34 mouse cellular contexts compared by ENCODE assay signal in the genomic region with DNA sequence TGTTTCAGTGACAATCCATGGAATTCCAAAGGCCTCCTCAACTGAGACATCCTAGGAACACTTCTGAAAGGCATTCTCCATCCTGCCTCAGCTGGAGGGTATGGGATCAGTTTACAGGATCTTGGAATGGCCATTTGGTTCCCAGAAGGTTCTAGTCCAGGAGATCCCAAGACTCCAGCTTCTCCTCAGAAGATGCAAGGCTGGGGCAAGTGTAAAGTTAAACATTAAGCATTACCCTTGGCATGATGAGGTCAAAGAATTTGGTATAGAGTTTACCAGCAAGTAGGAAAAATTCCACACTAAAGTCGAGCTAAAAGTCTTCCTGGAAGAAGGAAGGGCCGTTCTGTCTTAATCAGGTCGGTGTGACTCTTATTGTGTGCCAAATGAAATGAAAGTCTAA. TPM values are rescaled to one million over a fixed set of nuclear protein-coding genes. Genes with fewer than 3 reads are reported as not detected.
DNase-seq lines count a peak whose midpoint lies in the region; ATAC-seq and TF ChIP-seq lines count a peak whose summit lies in the region.
"Had no signal": no experiment of that assay in that cellular context is flagged by ENCODE, and none has a peak within 500 bp of the region (broad histone marks: within the 10 kb centered on the region; RNA-seq: fewer than 3 reads in every experiment).

No protein-coding gene starts in this region.

- H3K27ac ChIP-seq in kidney, adult 2 months (ENCODE audit: insufficient read depth, low read depth, low read length): peak overlapping the region; percentile 98
- H3K27ac ChIP-seq in kidney, embryonic 14.5 days (ENCODE audit: low read depth, low read length): no peak overlapping the region
- H3K27ac ChIP-seq in liver, postnatal 0 days (ENCODE audit: low read depth): peak overlapping the region; percentile 83; the same call in 1 of the 2 replicates
- no peak overlapping the region for H3K27ac ChIP-seq in liver, embryonic 11.5 days (ENCODE audit: low read depth, low read length)
- H3K27ac ChIP-seq: embryonic facial prominence, embryonic 10.5 days; embryonic facial prominence, embryonic 13.5 days; forebrain, embryonic 12.5 days; forebrain, embryonic 15.5 days; heart, embryonic 15.5 days; hindbrain, embryonic 10.5 days; hindbrain, embryonic 13.5 days had no signal

- no peaks in the 10 kb centered on the region for H3K9me3 ChIP-seq in kidney, embryonic 14.5 days (ENCODE audit: control insufficient read depth, low read length)
- H3K9me3 ChIP-seq in liver, postnatal 0 days (ENCODE audit: low read length): no peaks in the 10 kb centered on the region
- no peaks in the 10 kb centered on the region for H3K9me3 ChIP-seq in liver, embryonic 11.5 days (ENCODE audit: control insufficient read depth, low read length)
- H3K9me3 ChIP-seq: embryonic facial prominence, embryonic 10.5 days; embryonic facial prominence, embryonic 13.5 days; forebrain, embryonic 12.5 days; forebrain, embryonic 15.5 days; heart, embryonic 12.5 days; heart, embryonic 15.5 days; hindbrain, embryonic 10.5 days; hindbrain, embryonic 13.5 days had no signal

- H3K9ac ChIP-seq in kidney, embryonic 14.5 days (ENCODE audit: low read depth, low read length): no peak overlapping the region
- H3K9ac ChIP-seq in liver, postnatal 0 days (replicated peaks): no peak overlapping the region
- no peak overlapping the region for H3K9ac ChIP-seq in liver, embryonic 11.5 days (ENCODE audit: low read depth, low read length)
- H3K9ac ChIP-seq: embryonic facial prominence, embryonic 13.5 days; forebrain, embryonic 12.5 days; forebrain, embryonic 15.5 days; heart, embryonic 12.5 days; heart, embryonic 15.5 days; hindbrain, embryonic 13.5 days had no signal

- peak overlapping the region; percentile 43 for H3K4me3 ChIP-seq in kidney, adult 2 months (ENCODE audit: insufficient read depth, low read depth, low read length)
- no peak overlapping the region for H3K4me3 ChIP-seq in kidney, embryonic 14.5 days (ENCODE audit: low read length)
- no peak overlapping the region for H3K4me3 ChIP-seq in liver, postnatal 0 days (ENCODE audit: low read depth, low read length)
- H3K4me3 ChIP-seq in liver, embryonic 11.5 days (ENCODE audit: low read depth, low read length): no peak overlapping the region
- H3K4me3 ChIP-seq: embryonic facial prominence, embryonic 10.5 days; embryonic facial prominence, embryonic 13.5 days; erythroblast, embryonic 14.5 days; forebrain, embryonic 12.5 days; forebrain, embryonic 15.5 days; heart, embryonic 12.5 days; heart, embryonic 15.5 days; hindbrain, embryonic 10.5 days; hindbrain, embryonic 13.5 days had no signal

- ATAC-seq in kidney, embryonic 14.5 days (ENCODE audit: low FRiP score, low TSS enrichment): no peak
- no peak for ATAC-seq in liver, postnatal 0 days
- ATAC-seq in liver, embryonic 11.5 days (replicated peaks; ENCODE audit: low FRiP score): no peak
- ATAC-seq: CD4-positive, CD25-positive, alpha-beta regulatory T cell, adult 4 months; forebrain, embryonic 15.5 days had no signal

- TF ChIP-seq CTCF in kidney, adult 2 months (conservative IDR thresholded peaks at IDR 0.05; ENCODE audit: insufficient read depth, insufficient read length, low read depth, low read length): no peak
- TF ChIP-seq CTCF in liver, postnatal 0 days (IDR thresholded peaks at IDR 0.05; ENCODE audit: low read depth): no peak

- peaks cover 6% of the 10 kb centered on the region for H3K36me3 ChIP-seq in kidney, adult 2 months (ENCODE audit: control insufficient read depth, insufficient read depth, low read length)
- no peaks in the 10 kb centered on the region for H3K36me3 ChIP-seq in kidney, embryonic 14.5 days (ENCODE audit: control insufficient read depth, insufficient read depth, low read length)
- H3K36me3 ChIP-seq in liver, postnatal 0 days (replicated peaks; ENCODE audit: insufficient read depth, low read length): no peaks in the 10 kb centered on the region
- H3K36me3 ChIP-seq in liver, embryonic 11.5 days (ENCODE audit: control insufficient read depth, insufficient read depth, low read length): no peaks in the 10 kb centered on the region
- H3K36me3 ChIP-seq: embryonic facial prominence, embryonic 10.5 days; embryonic facial prominence, embryonic 13.5 days; forebrain, embryonic 12.5 days; forebrain, embryonic 15.5 days; heart, embryonic 12.5 days; heart, embryonic 15.5 days; hindbrain, embryonic 10.5 days; hindbrain, embryonic 13.5 days had no signal

- no peaks in the 10 kb centered on the region for H3K27me3 ChIP-seq in kidney, adult 2 months (replicated peaks; ENCODE audit: control insufficient read depth, insufficient read depth, low read length)
- no peaks in the 10 kb centered on the region for H3K27me3 ChIP-seq in kidney, embryonic 14.5 days (ENCODE audit: control insufficient read depth, insufficient read depth, low read length)
- H3K27me3 ChIP-seq in liver, postnatal 0 days (ENCODE audit: insufficient read depth, low read length): no peaks in the 10 kb centered on the region
- no peaks in the 10 kb centered on the region for H3K27me3 ChIP-seq in liver, embryonic 11.5 days (replicated peaks; ENCODE audit: control insufficient read depth, insufficient read depth, low read length)
- H3K27me3 ChIP-seq: embryonic facial prominence, embryonic 13.5 days; forebrain, embryonic 12.5 days; forebrain, embryonic 15.5 days; heart, embryonic 12.5 days; heart, embryonic 15.5 days; hindbrain, embryonic 13.5 days had no signal

- TF ChIP-seq EP300 in liver, postnatal 0 days (IDR thresholded peaks at IDR 0.05; ENCODE audit: low read depth): no peak

- H3K4me2 ChIP-seq in kidney, embryonic 14.5 days (replicated peaks; ENCODE audit: low read depth, low read length): no peak overlapping the region
- no peak overlapping the region for H3K4me2 ChIP-seq in liver, postnatal 0 days (ENCODE audit: low read depth, low read length)
- no peak overlapping the region for H3K4me2 ChIP-seq in liver, embryonic 11.5 days
- H3K4me2 ChIP-seq: embryonic facial prominence, embryonic 13.5 days; forebrain, embryonic 12.5 days; forebrain, embryonic 15.5 days; heart, embryonic 12.5 days; heart, embryonic 15.5 days; hindbrain, embryonic 13.5 days had no signal

- H3K4me1 ChIP-seq in kidney, adult 2 months (ENCODE audit: control insufficient read depth, insufficient read depth, low read length): peaks cover 22% of the 10 kb centered on the region
- no peaks in the 10 kb centered on the region for H3K4me1 ChIP-seq in kidney, embryonic 14.5 days (ENCODE audit: control insufficient read depth, insufficient read depth, low read length)
- peaks cover 11% of the 10 kb centered on the region for H3K4me1 ChIP-seq in liver, postnatal 0 days (ENCODE audit: insufficient read depth)
- H3K4me1 ChIP-seq in liver, embryonic 11.5 days (replicated peaks; ENCODE audit: control insufficient read depth, insufficient read depth, low read length): peaks cover 7% of the 10 kb centered on the region
- H3K4me1 ChIP-seq: forebrain, embryonic 12.5 days; forebrain, embryonic 15.5 days; heart, embryonic 12.5 days; hindbrain, embryonic 10.5 days; hindbrain, embryonic 13.5 days had no signal

- WGBS in kidney, adult 2 months: 26% methylated on average over 3 of the region's 3 CpGs
- 80% methylated on average over 3 of the region's 3 CpGs for WGBS in kidney, embryonic 14.5 days
- WGBS in liver, postnatal 0 days (ENCODE audit: insufficient replicate concordance): 75% methylated on average over 3 of the region's 3 CpGs
- 72% methylated on average over 3 of the region's 3 CpGs for whole genome bisulfite sequencing in liver, embryonic 11.5 days

- DNase-seq in kidney, adult 2 months: peak; percentile 88
- no peak for DNase-seq in liver, postnatal 0 days
- DNase-seq in liver, embryonic 11.5 days (ENCODE audit: low spot score): no peak
- DNase-seq in kidney, postnatal 14 days: peak; percentile 53
- no peak for DNase-seq in lung, adult 18-20 months
- no peak for DNase-seq in layer of hippocampus, postnatal 10 days (ENCODE audit: low spot score in 2 of 2)
- DNase-seq: adrenal gland, adult 2 months; adrenal gland, postnatal 14 days; cerebellum, adult 11-12 months; cerebellum, adult 8-10 months; cerebellum, postnatal 10 days; cerebellum, postnatal 36 days; embryo, embryonic 11 days; gastrocnemius, postnatal 25 days; heart, adult 18-20 months; heart, postnatal 10 days; heart, postnatal 36 days had no signal

- TF ChIP-seq POLR2A in kidney, adult 2 months (IDR thresholded peaks at IDR 0.05; ENCODE audit: low read depth, low read length): no peak

RNA-seq across cellular contexts. Expression of a gene that starts 2.4 kb away (rescaled TPM):
- polyA plus RNA-seq in kidney, adult 2 months (2012; rRNA removed): 284 and 312 TPM in 2 replicates
- polyA plus RNA-seq in kidney, embryonic 14.5 days (2014; fragmentation: Nextera tagmentation; extraction: Ambion mirVana): 0.47 and 1.6 TPM in 2 replicates
- 1.0 and 1.2 TPM in 2 replicates for polyA plus RNA-seq in liver, postnatal 0 days (2015; fragmentation: Nextera tagmentation; extraction: Ambion mirVana)
- not detected in 2 replicates for polyA plus RNA-seq in liver, embryonic 11.5 days (2014; fragmentation: Nextera tagmentation; extraction: Ambion mirVana)
- total RNA-seq in layer of hippocampus, postnatal 10 days (2021): not detected
- total RNA-seq: gastrocnemius, adult 8-10 months; gastrocnemius, postnatal 25 days; heart, adult 18-20 months; heart, postnatal 10 days; heart, postnatal 36 days; MEL had no signal
- polyA plus RNA-seq: adrenal gland, adult 2 months; brain, embryonic 14.5 days; C2C12; cortical plate, adult 2 months; embryonic facial prominence, embryonic 10.5 days; embryonic facial prominence, embryonic 13.5 days; erythroblast, embryonic 14.5 days; forebrain, embryonic 12.5 days; forebrain, embryonic 15.5 days; heart, embryonic 12.5 days; heart, embryonic 15.5 days; hindbrain, embryonic 10.5 days; hindbrain, embryonic 13.5 days had no signal

RNA-seq across cellular contexts. Expression of a gene that starts 30.8 kb away (rescaled TPM):
- 142 and 150 TPM in 2 replicates for polyA plus RNA-seq in kidney, adult 2 months (2012; rRNA removed)
- 0.53 and 1.1 TPM in 2 replicates for polyA plus RNA-seq in kidney, embryonic 14.5 days (2014; fragmentation: Nextera tagmentation; extraction: Ambion mirVana)
- 4.8 and 6.0 TPM in 2 replicates for polyA plus RNA-seq in liver, postnatal 0 days (2015; fragmentation: Nextera tagmentation; extraction: Ambion mirVana)
- polyA plus RNA-seq in liver, embryonic 11.5 days (2014; fragmentation: Nextera tagmentation; extraction: Ambion mirVana): 0.36 and 0.43 TPM in 2 replicates
- not detected for total RNA-seq in layer of hippocampus, postnatal 10 days (2021)
- total RNA-seq: gastrocnemius, adult 8-10 months; gastrocnemius, postnatal 25 days; heart, adult 18-20 months; heart, postnatal 10 days; heart, postnatal 36 days; MEL had no signal
- polyA plus RNA-seq: adrenal gland, adult 2 months; brain, embryonic 14.5 days; C2C12; CD4-positive, CD25-positive, alpha-beta regulatory T cell, adult 4 months; cortical plate, adult 2 months; embryonic facial prominence, embryonic 10.5 days; embryonic facial prominence, embryonic 13.5 days; erythroblast, embryonic 14.5 days; forebrain, embryonic 12.5 days; forebrain, embryonic 15.5 days; gonadal fat pad, adult 2 months; heart, embryonic 12.5 days; heart, embryonic 15.5 days; hindbrain, embryonic 10.5 days; hindbrain, embryonic 13.5 days had no signal

RNA-seq across cellular contexts. Expression of a gene that starts 44.8 kb away (rescaled TPM):
- 2.6 and 2.8 TPM in 2 replicates for polyA plus RNA-seq in kidney, adult 2 months (2012; rRNA removed)
- 2.0 and 2.5 TPM in 2 replicates for polyA plus RNA-seq in kidney, embryonic 14.5 days (2014; fragmentation: Nextera tagmentation; extraction: Ambion mirVana)
- 1.1 and 2.0 TPM in 2 replicates for polyA plus RNA-seq in liver, postnatal 0 days (2015; fragmentation: Nextera tagmentation; extraction: Ambion mirVana)
- polyA plus RNA-seq in liver, embryonic 11.5 days (2014; fragmentation: Nextera tagmentation; extraction: Ambion mirVana): 0.06 TPM in 1 of 2 replicates, not detected in the other
- not detected for total RNA-seq in layer of hippocampus, postnatal 10 days (2021)
- total RNA-seq: gastrocnemius, adult 8-10 months; gastrocnemius, postnatal 25 days; heart, adult 18-20 months; heart, postnatal 10 days; heart, postnatal 36 days; MEL had no signal
- polyA plus RNA-seq: brain, embryonic 14.5 days; C2C12; CD4-positive, CD25-positive, alpha-beta regulatory T cell, adult 4 months; cortical plate, adult 2 months; embryonic facial prominence, embryonic 10.5 days; embryonic facial prominence, embryonic 13.5 days; erythroblast, embryonic 14.5 days; forebrain, embryonic 12.5 days; forebrain, embryonic 15.5 days; heart, embryonic 12.5 days; heart, embryonic 15.5 days; hindbrain, embryonic 10.5 days had no signal

Comparison
In these comparisons a context has a peak if more than half of its experiments do, and no peak if none do; other contexts are left out.
1. H3K27ac ChIP-seq: peak in kidney, adult 2 months (single experiment) and liver, postnatal 0 days (single experiment); none in kidney, embryonic 14.5 days (single experiment) and liver, embryonic 11.5 days (single experiment).
2. RNA of a gene that starts 2.4 kb away (polyA plus RNA-seq): 284 to 312 TPM in kidney, adult 2 months; 0.47 to 1.6 TPM in kidney, embryonic 14.5 days, 1.0 to 1.2 TPM in liver, postnatal 0 days and not detected in liver, embryonic 11.5 days; every median in the first group is over 100 times any median in the second.
3. RNA of a gene that starts 30.8 kb away (polyA plus RNA-seq): 142 to 150 TPM in kidney, adult 2 months; 4.8 to 6.0 TPM in liver, postnatal 0 days, 0.53 to 1.1 TPM in kidney, embryonic 14.5 days and 0.36 to 0.43 TPM in liver, embryonic 11.5 days; every median in the first group is over 10 times any median in the second.
4. DNase-seq: peak in kidney, adult 2 months (single experiment) and kidney, postnatal 14 days (single experiment); none in liver, postnatal 0 days (single experiment), liver, embryonic 11.5 days (single experiment), lung, adult 18-20 months (0 of 2) and layer of hippocampus, postnatal 10 days (0 of 2).